Mouse (Mus musculus) cortical plate, adult 2 months (tissue): ENCODE data around the gene Igfals.

ENCODE experiments used
- CTCF ChIP-seq: fragments of 200-500 bp; IDR thresholded peaks from 2 replicates; pipeline ENCODE4 v1.5.1; 2011; ENCODE audit warnings: mild to moderate bottlenecking, control low read depth, low read length; ENCODE audit not compliant: insufficient read depth; ENCODE audit errors: extremely low read depth
- POLR2A ChIP-seq: fragments of 200-500 bp; IDR thresholded peaks from 2 replicates; pipeline ENCODE4 v1.6.1; 2011; ENCODE audit warnings: mild to moderate bottlenecking, low read length, control low read depth; ENCODE audit not compliant: insufficient read depth; ENCODE audit errors: extremely low read depth

DNA sequence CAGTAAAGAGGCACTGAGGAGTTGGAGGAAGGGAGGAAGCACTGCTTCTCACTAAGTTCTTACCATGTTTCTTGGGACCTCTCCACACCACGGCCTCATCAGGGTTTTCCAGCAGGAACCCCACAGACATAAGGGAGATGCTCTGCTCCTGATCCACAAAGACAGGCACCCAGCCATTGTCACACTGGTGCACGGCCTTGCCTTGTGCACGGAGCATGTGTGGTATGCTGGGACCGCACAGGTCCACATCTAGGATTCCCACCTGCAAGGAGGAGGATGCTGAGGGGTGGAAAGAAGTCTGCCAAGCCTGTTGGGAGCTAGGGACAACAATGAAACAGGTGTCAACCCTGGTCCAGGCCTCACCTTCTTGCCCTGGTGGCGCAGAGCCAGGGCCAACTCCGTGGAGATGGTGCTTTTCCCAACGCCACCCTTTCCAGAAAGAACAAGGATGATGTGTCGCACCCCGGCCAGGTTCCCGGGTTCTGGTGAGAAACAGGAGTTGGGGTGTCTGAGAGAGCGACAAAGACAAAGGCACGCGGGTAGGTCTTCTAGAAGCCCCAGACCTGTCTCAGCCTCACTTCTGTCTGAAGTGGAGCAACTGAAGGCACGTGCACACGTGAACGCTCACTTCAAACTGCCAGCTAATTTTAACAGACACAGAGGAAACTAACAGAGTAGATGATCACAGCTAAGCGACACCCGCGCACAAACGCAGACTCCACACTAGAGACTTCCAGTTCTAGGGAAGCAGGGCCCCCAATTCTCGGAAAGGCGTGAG is 19.7 kb downstream of the Igfals start:
- TF ChIP-seq POLR2A (no peak), CTCF (no peak)
